Mouse (Mus musculus) R1 (cell line): ENCODE results near the gene Dock9.

Experiments
- DNase-seq: peaks from one replicate; pipeline ENCODE4 v3.0.0-alpha.2; 2018; ENCODE audit warnings: low read depth, low spot score

Gene Dock9

GRCm38 (mm10) chr14:121527883-121528282 is 269.8 kb downstream of the Dock9 start:
- no peak for DNase-seq

GRCm38 (mm10) chr14:121527201-121527600 is 270.4 kb downstream of the Dock9 start:
- no peak for DNase-seq

- DNase-seq, result no peak
These were observed 275.9 kb downstream of the Dock9 start for GRCm38 (mm10) chr14:121521709-121522108.

- no peak for DNase-seq
These were observed 280.8 kb downstream of the Dock9 start for GRCm38 (mm10) chr14:121516881-121517280.

GRCm38 (mm10) chr14:121508929-121509328 is 288.7 kb downstream of the Dock9 start:
- DNase-seq, result no peak

GRCm38 (mm10) chr14:121506336-121506735 is 291.3 kb downstream of the Dock9 start:
- peak; percentile 100 for DNase-seq

GRCm38 (mm10) chr14:121505485-121505860 is 292.2 kb downstream of the Dock9 start:
- DNase-seq, result peak; percentile 69

GRCm38 (mm10) chr14:121504781-121505484 is 292.7 kb downstream of the Dock9 start, which contains the start of gene Slc15a1:
Gene Slc15a1, minus strand, starts transcription at chr14:121505252.
- peak; percentile 63 for DNase-seq

- DNase-seq, result no peak
These were observed 297.1 kb downstream of the Dock9 start for GRCm38 (mm10) chr14:121500577-121500976.

GRCm38 (mm10) chr14:121499769-121500168 is 297.9 kb downstream of the Dock9 start:
- no peak for DNase-seq

GRCm38 (mm10) chr14:121497800-121498199 is 299.8 kb downstream of the Dock9 start:
- DNase-seq, result no peak

- DNase-seq, result no peak
These were observed 301.9 kb downstream of the Dock9 start for GRCm38 (mm10) chr14:121495741-121496140.

- no peak for DNase-seq
These were observed 302.5 kb downstream of the Dock9 start for GRCm38 (mm10) chr14:121495120-121495519.

- DNase-seq, result no peak
These were observed 303.4 kb downstream of the Dock9 start for GRCm38 (mm10) chr14:121494238-121494637.

GRCm38 (mm10) chr14:121493712-121494111 is 303.9 kb downstream of the Dock9 start:
- no peak for DNase-seq

- no peak for DNase-seq
These were observed 305.3 kb downstream of the Dock9 start for GRCm38 (mm10) chr14:121492328-121492727.
